Mouse (Mus musculus) megakaryocyte, embryonic 14.5 days (primary cell): ENCODE data around the gene Plekho1.

ENCODE experiments used
- FLI1 ChIP-seq: IDR thresholded peaks from 2 replicates; pipeline ENCODE4 v1.6.1; 2012; ENCODE audit warnings: low read length, inconsistent platforms, mixed read lengths
- GATA1 ChIP-seq: IDR thresholded peaks from 3 replicates; pipeline ENCODE4 v1.6.1; 2012; ENCODE audit warnings: mixed read lengths, low read length, inconsistent platforms, borderline replicate concordance

DNA sequence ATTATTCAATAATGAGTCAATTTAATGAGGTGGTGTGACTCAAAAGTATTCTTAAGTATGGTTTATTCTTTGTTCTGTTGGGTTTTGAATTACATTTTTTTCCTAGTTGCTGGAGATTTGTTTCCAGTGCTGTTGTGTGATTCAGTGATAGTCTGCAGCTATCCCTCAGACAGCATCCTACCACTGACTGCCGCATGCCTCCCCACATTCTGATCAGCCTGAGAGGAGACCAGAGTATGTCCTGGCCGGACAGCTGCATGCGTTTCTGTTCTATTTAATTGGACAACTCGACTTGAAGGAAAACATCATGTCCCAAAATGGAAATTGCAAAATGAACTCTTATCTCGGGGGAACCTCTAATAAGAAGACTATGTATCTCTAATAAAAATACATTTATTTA is 47.5 kb downstream of the Plekho1 start:
- TF ChIP-seq GATA1 (no peak), FLI1 (no peak)
